Mouse (Mus musculus): Measurements from ENCODE around the gene Slc25a10.

GRCm38 (mm10) chr11:120454965-120455364, 36.7 kb upstream of the Slc25a10 start:
- no peak for TF ChIP-seq POLR2A (IDR thresholded peaks at IDR 0.05; ENCODE audit: low read depth, low read length)
- TF ChIP-seq CTCF (IDR thresholded peaks at IDR 0.05; ENCODE audit: borderline replicate concordance, insufficient read depth, low read length) = no peak
